Mouse (Mus musculus): Measurements from ENCODE around the gene C1qbp.

DNA sequence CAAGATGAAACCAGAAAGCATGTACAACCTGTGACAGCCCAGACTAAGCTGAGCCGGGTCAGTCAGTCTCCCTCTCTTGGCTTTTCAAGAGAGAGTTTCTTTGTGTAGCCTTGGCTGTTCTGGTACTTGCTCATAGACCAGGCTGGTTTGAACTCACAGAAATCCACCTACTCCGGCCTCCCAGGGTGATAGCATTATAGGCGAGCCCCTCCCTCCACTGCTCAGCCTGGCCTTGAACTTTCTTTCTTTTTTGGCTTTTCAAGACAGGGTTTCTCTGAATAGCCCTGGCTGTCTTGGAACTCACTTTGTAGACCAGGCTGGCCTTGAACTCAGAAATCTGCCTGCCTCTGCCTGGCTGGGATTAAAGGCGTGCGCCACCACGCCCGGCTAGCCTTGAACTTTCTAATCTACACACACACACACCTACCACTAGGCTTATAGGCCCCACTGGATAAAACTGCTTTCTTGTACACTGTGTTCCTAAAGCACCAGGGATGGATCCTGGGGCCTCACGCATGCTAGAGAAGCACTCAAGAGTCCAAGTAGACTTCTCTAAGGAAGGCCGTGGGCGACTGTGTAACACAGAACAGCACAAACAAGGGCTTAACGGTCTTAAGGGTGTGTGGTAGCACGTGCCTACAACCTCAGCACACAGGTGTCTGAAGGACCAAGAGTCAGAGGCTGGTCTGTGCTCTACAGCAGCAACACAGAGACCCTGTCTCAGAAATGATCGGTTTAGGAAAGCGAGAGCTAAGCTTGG, 1.9 kb downstream of the C1qbp start:
- no peak for TF ChIP-seq CTCF (IDR thresholded peaks at IDR 0.05; ENCODE audit: low read depth)
- TF ChIP-seq EP300 (IDR thresholded peaks at IDR 0.05; ENCODE audit: low read depth): no peak
